Mouse (Mus musculus) hindbrain, embryonic 15.5 days (tissue): ENCODE results near the gene B4galt3. TPM values are rescaled to one million over a fixed set of nuclear protein-coding genes. Genes with fewer than 3 reads are reported as not detected.

ENCODE experiments used
- ATAC-seq: fragments of 200-750 bp; cut with Nextera tagmentation; 2 replicates; pipeline ENCODE4 v1.8.0; 2017; ENCODE audit warnings: low read depth, moderate number of reproducible peaks, moderate TSS enrichment; ENCODE audit not compliant: low FRiP score
- H3K27ac ChIP-seq: fragments of 300-500 bp; sonication (generic); replicated peaks from 2 replicates; pipeline ENCODE4 v1.5.1; 2015; ENCODE audit warnings: mild to moderate bottlenecking, inconsistent platforms
- H3K27me3 ChIP-seq: fragments of 300-500 bp; sonication (generic); 2 replicates; pipeline ENCODE4 v1.6.1; 2015; ENCODE audit warnings: control low read depth, inconsistent platforms
- H3K36me3 ChIP-seq: fragments of 300-500 bp; sonication (generic); 2 replicates; pipeline ENCODE4 v1.6.1; 2015; ENCODE audit warnings: control low read depth, inconsistent platforms
- H3K4me1 ChIP-seq: fragments of 300-500 bp; sonication (generic); replicated peaks from 2 replicates; pipeline ENCODE4 v1.6.1; 2015; ENCODE audit warnings: control low read depth, inconsistent platforms
- H3K4me2 ChIP-seq: fragments of 300-500 bp; sonication (generic); 2 replicates; pipeline ENCODE4 v1.6.1; 2015; ENCODE audit warnings: moderate library complexity, mild to moderate bottlenecking, inconsistent platforms
- H3K4me3 ChIP-seq: fragments of 300-500 bp; sonication (generic); 2 replicates; pipeline ENCODE4 v1.5.1; 2015; ENCODE audit warnings: mild to moderate bottlenecking, inconsistent platforms
- H3K9ac ChIP-seq: fragments of 300-500 bp; sonication (generic); 2 replicates; pipeline ENCODE4 v1.6.1; 2015; ENCODE audit warnings: inconsistent platforms
- H3K9me3 ChIP-seq: fragments of 300-500 bp; sonication (generic); 2 replicates; pipeline ENCODE4 v1.6.1; 2016; ENCODE audit warnings: control low read depth, inconsistent platforms
- WGBS: fragments of 180-500 bp; shearing (Covaris S2); methylation state at CpG from one replicate; pipeline ENCODE4 v1.1.7; 2015; 5-methylcytosine and 5-hydroxymethylcytosine counted together
- polyA plus RNA-seq: library from polyadenylated mRNA; unstranded; fragments of >200 nt; fragmentation: Nextera tagmentation; extraction: Ambion mirVana; gene quantifications from 2 replicates; pipeline ENCODE4 v1.2.1, GENCODE M21; 2015

The B4galt3 gene
- polyA plus RNA-seq, result 105 and 107 TPM in 2 replicates

GRCm38 (mm10) chr1:171269848-171270572 is at the start of gene B4galt3:
Gene B4galt3 (plus strand): TSS chr1:171270328.
- Histone ChIP-seq H3K9ac (peak within 1 kb of the TSS; percentile 91), H3K4me1 (peaks cover 28% of the 10 kb centered on the region), H3K27me3 (no peaks in the 10 kb centered on the region), H3K4me3 (peak within 1 kb of the TSS; percentile 94), H3K9me3 (no peaks in the 10 kb centered on the region), H3K4me2 (peak within 1 kb of the TSS; percentile 89), H3K27ac (peak within 1 kb of the TSS; percentile 77), H3K36me3 (peaks cover 19% of the 10 kb centered on the region)
- ATAC-seq, result peak; percentile 94
- 4% methylated on average over 36 of the region's 36 CpGs for WGBS

GRCm38 (mm10) chr1:171220871-171221270 is 49.3 kb upstream of the B4galt3 start:
- Histone ChIP-seq H3K9ac (peak overlapping the region; percentile 50; the same call in 1 of the 2 replicates), H3K9me3 (no peaks in the 10 kb centered on the region), H3K36me3 (peaks cover 15% of the 10 kb centered on the region), H3K27ac (no peak overlapping the region), H3K4me3 (peak overlapping the region; percentile 52), H3K4me2 (peak overlapping the region; percentile 78), H3K4me1 (peaks cover 20% of the 10 kb centered on the region), H3K27me3 (no peaks in the 10 kb centered on the region)
- peak; percentile 40; the same call in 1 of the 2 replicates for ATAC-seq
- 5% methylated on average over 10 of the region's 10 CpGs for WGBS

GRCm38 (mm10) chr1:171221281-171222193 is 48.6 kb upstream of the B4galt3 start:
- H3K4me3 ChIP-seq, result peak overlapping the region; percentile 52
- H3K36me3 ChIP-seq, result peaks cover 15% of the 10 kb centered on the region
- ATAC-seq, result peak; percentile 1; the same call in 1 of the 2 replicates
- H3K4me1 ChIP-seq, result peaks cover 20% of the 10 kb centered on the region
- H3K9me3 ChIP-seq, result no peaks in the 10 kb centered on the region
- peak overlapping the region; percentile 65 for H3K27ac ChIP-seq
- peak overlapping the region; percentile 78 for H3K4me2 ChIP-seq
- WGBS, result 5% methylated on average over 22 of the region's 22 CpGs
- H3K27me3 ChIP-seq, result no peaks in the 10 kb centered on the region
- H3K9ac ChIP-seq, result peak overlapping the region; percentile 50

- 3% methylated on average over 28 of the region's 28 CpGs for WGBS
- peak; percentile 98 for ATAC-seq
- Histone ChIP-seq H3K27ac (peak within 1 kb of the TSS; percentile 82), H3K4me3 (peak within 1 kb of the TSS; percentile 52), H3K27me3 (no peaks in the 10 kb centered on the region), H3K4me2 (peak within 1 kb of the TSS; percentile 78), H3K4me1 (peaks cover 20% of the 10 kb centered on the region), H3K36me3 (peaks cover 15% of the 10 kb centered on the region), H3K9ac (peak within 1 kb of the TSS; percentile 50), H3K9me3 (no peaks in the 10 kb centered on the region)
Observed at GRCm38 (mm10) chr1:171222238-171223155, 47.6 kb upstream of the B4galt3 start, which contains the start of gene Tomm40l. Gene Tomm40l (minus strand): TSS chr1:171222514.

GRCm38 (mm10) chr1:171223168-171223567 is 47.0 kb upstream of the B4galt3 start:
- 88% methylated on average over 6 of the region's 6 CpGs for whole genome bisulfite sequencing
- H3K9ac ChIP-seq, result no peak overlapping the region

GRCm38 (mm10) chr1:171223796-171224195 is 46.3 kb upstream of the B4galt3 start:
- WGBS, result 88% methylated on average over 2 of the region's 2 CpGs
- Histone ChIP-seq H3K4me2 (no peak overlapping the region), H3K9me3 (no peaks in the 10 kb centered on the region), H3K4me3 (no peak overlapping the region), H3K9ac (no peak overlapping the region), H3K4me1 (peaks cover 20% of the 10 kb centered on the region), H3K27me3 (no peaks in the 10 kb centered on the region), H3K36me3 (peaks cover 12% of the 10 kb centered on the region), H3K27ac (no peak overlapping the region)
- ATAC-seq, result no peak

More at GRCm38 (mm10) chr1:171223168-171223567, 47.0 kb upstream of the B4galt3 start:
- H3K4me2 ChIP-seq, result peak overlapping the region; percentile 78
- no peak for ATAC-seq
- H3K27me3 ChIP-seq, result no peaks in the 10 kb centered on the region
- H3K36me3 ChIP-seq, result peaks cover 15% of the 10 kb centered on the region
- H3K4me1 ChIP-seq, result peaks cover 20% of the 10 kb centered on the region
- no peaks in the 10 kb centered on the region for H3K9me3 ChIP-seq
- peak overlapping the region; percentile 52 for H3K4me3 ChIP-seq
- peak overlapping the region; percentile 82 for H3K27ac ChIP-seq

GRCm38 (mm10) chr1:171224857-171225256 is 45.3 kb upstream of the B4galt3 start, which contains the start of gene Apoa2:
Gene Apoa2 (plus strand): TSS chr1:171225054.
- no peaks in the 10 kb centered on the region for H3K27me3 ChIP-seq
- no peaks in the 10 kb centered on the region for H3K9me3 ChIP-seq
- no peak within 1 kb of the TSS for H3K27ac ChIP-seq
- no peak within 1 kb of the TSS for H3K4me2 ChIP-seq
- ATAC-seq, result no peak
- H3K36me3 ChIP-seq, result peaks cover 2% of the 10 kb centered on the region
- peaks cover 20% of the 10 kb centered on the region for H3K4me1 ChIP-seq
- WGBS, result 82% methylated on average over 5 of the region's 5 CpGs
- no peak within 1 kb of the TSS for H3K9ac ChIP-seq
- H3K4me3 ChIP-seq, result no peak within 1 kb of the TSS

- WGBS, result 44% methylated on average over 4 of the region's 4 CpGs
- ATAC-seq, result no peak
- Histone ChIP-seq H3K4me3 (no peak overlapping the region), H3K27ac (no peak overlapping the region), H3K9ac (no peak overlapping the region), H3K36me3 (no peaks in the 10 kb centered on the region), H3K4me2 (no peak overlapping the region), H3K27me3 (no peaks in the 10 kb centered on the region), H3K9me3 (no peaks in the 10 kb centered on the region), H3K4me1 (peaks cover 7% of the 10 kb centered on the region)
Observed at GRCm38 (mm10) chr1:171226780-171227179, 43.3 kb upstream of the B4galt3 start.

GRCm38 (mm10) chr1:171227879-171228278 is 42.2 kb upstream of the B4galt3 start:
- no peak overlapping the region for H3K4me3 ChIP-seq
- no peak overlapping the region for H3K27ac ChIP-seq
- no peaks in the 10 kb centered on the region for H3K36me3 ChIP-seq
- no peak overlapping the region for H3K4me2 ChIP-seq
- 93% methylated on average over 1 of the region's 1 CpGs for WGBS
- no peaks in the 10 kb centered on the region for H3K27me3 ChIP-seq
- no peak overlapping the region for H3K9ac ChIP-seq
- H3K4me1 ChIP-seq, result peaks cover 4% of the 10 kb centered on the region; the same call in 1 of the 2 replicates
- H3K9me3 ChIP-seq, result no peaks in the 10 kb centered on the region
- no peak for ATAC-seq

GRCm38 (mm10) chr1:171229750-171230149 is 40.4 kb upstream of the B4galt3 start:
- 57% methylated on average over 6 of the region's 6 CpGs for WGBS
- ATAC-seq, result no peak

GRCm38 (mm10) chr1:171230215-171230614 is 39.9 kb upstream of the B4galt3 start:
- Histone ChIP-seq H3K4me2 (no peak overlapping the region), H3K4me3 (no peak overlapping the region), H3K27me3 (no peaks in the 10 kb centered on the region), H3K9ac (no peak overlapping the region), H3K4me1 (no peaks in the 10 kb centered on the region), H3K36me3 (peaks cover 15% of the 10 kb centered on the region), H3K9me3 (no peaks in the 10 kb centered on the region), H3K27ac (no peak overlapping the region)
- WGBS, result 65% methylated on average over 3 of the region's 3 CpGs
- no peak for ATAC-seq

More at GRCm38 (mm10) chr1:171229750-171230149, 40.4 kb upstream of the B4galt3 start:
- no peaks in the 10 kb centered on the region for H3K9me3 ChIP-seq
- H3K27ac ChIP-seq, result no peak overlapping the region
- no peaks in the 10 kb centered on the region for H3K27me3 ChIP-seq
- H3K9ac ChIP-seq, result no peak overlapping the region
- H3K4me1 ChIP-seq, result no peaks in the 10 kb centered on the region
- no peak overlapping the region for H3K4me3 ChIP-seq
- H3K4me2 ChIP-seq, result no peak overlapping the region
- peaks cover 10% of the 10 kb centered on the region for H3K36me3 ChIP-seq
